Mouse (Mus musculus) limb, embryonic 13.5 days (tissue): ENCODE data around the gene Zdhhc12. TPM values are rescaled to one million over a fixed set of nuclear protein-coding genes. Genes with fewer than 3 reads are reported as not detected.
A peak's percentile ranks its signal among the peaks of the same experiment; 100 is the strongest.

Source experiments
- ATAC-seq: fragments of 200-750 bp; cut with Nextera tagmentation; 2 replicates; pipeline ENCODE4 v1.8.0; 2017; ENCODE audit warnings: low read depth, moderate number of reproducible peaks, moderate TSS enrichment; ENCODE audit not compliant: low FRiP score
- H3K27ac ChIP-seq: fragments of 300-500 bp; sonication (generic); 2 replicates; pipeline ENCODE4 v1.5.1; 2015; ENCODE audit warnings: inconsistent platforms, mild to moderate bottlenecking, moderate library complexity
- H3K27me3 ChIP-seq: fragments of 300-500 bp; sonication (generic); 2 replicates; pipeline ENCODE4 v1.6.1; 2015; ENCODE audit warnings: mild to moderate bottlenecking, inconsistent platforms
- H3K36me3 ChIP-seq: fragments of 300-500 bp; sonication (generic); 2 replicates; pipeline ENCODE4 v1.6.1; 2015; ENCODE audit warnings: inconsistent platforms, mild to moderate bottlenecking, moderate library complexity
- H3K4me1 ChIP-seq: fragments of 300-500 bp; sonication (generic); 2 replicates; pipeline ENCODE4 v1.6.1; 2015; ENCODE audit warnings: inconsistent platforms
- H3K4me2 ChIP-seq: fragments of 300-500 bp; sonication (generic); replicated peaks from 2 replicates; pipeline ENCODE4 v1.6.1; 2015; ENCODE audit warnings: inconsistent platforms, mild to moderate bottlenecking, moderate library complexity
- H3K4me3 ChIP-seq: fragments of 300-500 bp; sonication (generic); 2 replicates; pipeline ENCODE4 v1.5.1; 2015; ENCODE audit warnings: moderate library complexity, mild to moderate bottlenecking, inconsistent platforms
- H3K9ac ChIP-seq: fragments of 300-500 bp; sonication (generic); 2 replicates; pipeline ENCODE4 v1.6.1; 2015; ENCODE audit warnings: mild to moderate bottlenecking, inconsistent platforms
- H3K9me3 ChIP-seq: fragments of 300-500 bp; sonication (generic); 2 replicates; pipeline ENCODE4 v1.6.1; 2016; ENCODE audit warnings: inconsistent platforms
- WGBS: fragments of 180-500 bp; shearing (Covaris S2); methylation state at CpG from one replicate; pipeline ENCODE4 v1.1.7; 2015; 5-methylcytosine and 5-hydroxymethylcytosine counted together
- polyA plus RNA-seq: library from polyadenylated mRNA; unstranded; fragments of >200 nt; fragmentation: Nextera tagmentation; extraction: Ambion mirVana; gene quantifications from 2 replicates; pipeline ENCODE4 v1.2.1, GENCODE M21; 2015

Zdhhc12 gene
- polyA plus RNA-seq, 1 experiment from 2014 or later = 27.9 TPM

GRCm38 (mm10) chr2:30042445-30042844, 51.0 kb downstream of the Zdhhc12 start:
- Histone ChIP-seq H3K4me1 (0 out of 2 replicates have a peak, but pooled peaks cover 6% of the 10 kb centered on the region), H3K27ac (no peak overlapping the region), H3K27me3 (no peaks in the 10 kb centered on the region), H3K9me3 (no peaks in the 10 kb centered on the region), H3K9ac (0 out of 2 replicates have a peak overlapping the region, but pooled peaks have one; percentile 4), H3K36me3 (peaks cover 28% of the 10 kb centered on the region), H3K4me2 (no peak overlapping the region), H3K4me3 (no peak overlapping the region)
- ATAC-seq = peak; percentile 51; the same call in 1 of the 2 replicates
- WGBS = 6% methylated on average over 4 of the region's 4 CpGs

Other genes with a start within 250 kb of the Zdhhc12 start
- gene Cercam, start 224.5 kb downstream of the Zdhhc12 start, polyA plus RNA-seq = 28.8 and 33.4 TPM in 2 replicates
- 64.4 and 68.9 TPM in 2 replicates for gene Odf2, start 204.4 kb downstream of the Zdhhc12 start, polyA plus RNA-seq
- 74.2 and 75.1 TPM in 2 replicates for gene Gle1, start 158.2 kb downstream of the Zdhhc12 start, polyA plus RNA-seq
- gene Sptan1, start 128.1 kb downstream of the Zdhhc12 start, polyA plus RNA-seq = 85.5 and 90.7 TPM in 2 replicates
- gene Wdr34, start 44.8 kb downstream of the Zdhhc12 start, polyA plus RNA-seq = 40.4 and 42.5 TPM in 2 replicates
- 514 and 554 TPM in 2 replicates for gene Set, start 36.3 kb downstream of the Zdhhc12 start, polyA plus RNA-seq
- gene Pkn3, start 16.0 kb downstream of the Zdhhc12 start, polyA plus RNA-seq = 8.6 and 10.0 TPM in 2 replicates
- 11.2 and 12.5 TPM in 2 replicates for gene Zer1, start 30.9 kb upstream of the Zdhhc12 start, polyA plus RNA-seq
- 10.1 and 10.7 TPM in 2 replicates for gene Tbc1d13, start 40.1 kb upstream of the Zdhhc12 start, polyA plus RNA-seq
- 17.2 and 19.2 TPM in 2 replicates for gene Endog, start 77.8 kb upstream of the Zdhhc12 start, polyA plus RNA-seq
- 87.8 and 96.7 TPM in 2 replicates for gene Spout1, start 84.8 kb upstream of the Zdhhc12 start, polyA plus RNA-seq
- 7.8 and 8.1 TPM in 2 replicates for gene Kyat1, start 112.2 kb upstream of the Zdhhc12 start, polyA plus RNA-seq
- gene Lrrc8a, start 144.1 kb upstream of the Zdhhc12 start, polyA plus RNA-seq = 49.1 and 51.6 TPM in 2 replicates
- gene Gm28035, start 146.9 kb upstream of the Zdhhc12 start, polyA plus RNA-seq = 0.22 TPM in 1 of 2 replicates, not detected in the other
- gene Phyhd1, start 172.6 kb upstream of the Zdhhc12 start, polyA plus RNA-seq = 4.1 and 4.5 TPM in 2 replicates
- not detected in 2 replicates for gene Gm28038, start 187.4 kb upstream of the Zdhhc12 start, polyA plus RNA-seq
- 30.8 and 32.0 TPM in 2 replicates for gene Dolk, start 192.7 kb upstream of the Zdhhc12 start, polyA plus RNA-seq
- gene Nup188, start 192.7 kb upstream of the Zdhhc12 start, polyA plus RNA-seq = 33.7 and 41.2 TPM in 2 replicates